Mouse (Mus musculus) midbrain, embryonic 15.5 days (tissue): ENCODE data around the gene Mmaa. TPM values are rescaled to one million over a fixed set of nuclear protein-coding genes. Genes with fewer than 3 reads are reported as not detected.

Experiments used
- ATAC-seq: fragments of 200-750 bp; cut with Nextera tagmentation; replicated peaks from 2 replicates; pipeline ENCODE4 v1.8.0; 2017; ENCODE audit warnings: moderate TSS enrichment
- H3K27ac ChIP-seq: fragments of 300-500 bp; sonication (generic); 2 replicates; pipeline ENCODE4 v1.5.1; 2015; ENCODE audit warnings: mild to moderate bottlenecking, inconsistent platforms
- H3K27me3 ChIP-seq: fragments of 300-500 bp; sonication (generic); replicated peaks from 2 replicates; pipeline ENCODE4 v1.6.1; 2015; ENCODE audit warnings: inconsistent platforms
- H3K36me3 ChIP-seq: fragments of 300-500 bp; sonication (generic); replicated peaks from 2 replicates; pipeline ENCODE4 v1.6.1; 2015; ENCODE audit warnings: inconsistent platforms
- H3K4me1 ChIP-seq: fragments of 300-500 bp; sonication (generic); 2 replicates; pipeline ENCODE4 v1.6.1; 2015; ENCODE audit warnings: inconsistent platforms
- H3K4me2 ChIP-seq: fragments of 300-500 bp; sonication (generic); 2 replicates; pipeline ENCODE4 v1.6.1; 2015; ENCODE audit warnings: inconsistent platforms, mild to moderate bottlenecking, moderate library complexity
- H3K4me3 ChIP-seq: fragments of 300-500 bp; sonication (generic); 2 replicates; pipeline ENCODE4 v1.5.1; 2015; ENCODE audit warnings: mild to moderate bottlenecking, inconsistent platforms
- H3K9ac ChIP-seq: fragments of 300-500 bp; sonication (generic); 2 replicates; pipeline ENCODE4 v1.6.1; 2015; ENCODE audit warnings: mild to moderate bottlenecking, inconsistent platforms
- H3K9me3 ChIP-seq: fragments of 300-500 bp; sonication (generic); 2 replicates; pipeline ENCODE4 v1.6.1; 2016; ENCODE audit warnings: inconsistent platforms
- WGBS: fragments of 180-500 bp; shearing (Covaris S2); methylation state at CpG from one replicate; pipeline ENCODE4 v1.1.7; 2015; ENCODE audit warnings: mixed read lengths; 5-methylcytosine and 5-hydroxymethylcytosine counted together
- polyA plus RNA-seq: library from polyadenylated mRNA; unstranded; fragments of >200 nt; fragmentation: Nextera tagmentation; extraction: Ambion mirVana; gene quantifications from 2 replicates; pipeline ENCODE4 v1.2.1, GENCODE M21; 2015

The Mmaa gene
- 19.9 and 20.3 TPM in 2 replicates for polyA plus RNA-seq

- peak; percentile 98 for ATAC-seq
- H3K4me3 ChIP-seq = peak within 1 kb of the TSS; percentile 77
- under 1% methylated on average over 74 of the region's 74 CpGs for WGBS
These were observed at the start of gene Mmaa for GRCm38 (mm10) chr8:79294610-79295275. Gene Mmaa, minus strand, starts transcription at chr8:79294937.

GRCm38 (mm10) chr8:79341236-79341635 is 46.5 kb upstream of the Mmaa start:
- no peak overlapping the region for H3K4me2 ChIP-seq
- no peak for ATAC-seq
- H3K4me1 ChIP-seq = no peaks in the 10 kb centered on the region
- no peak overlapping the region for H3K27ac ChIP-seq
- H3K4me3 ChIP-seq = no peak overlapping the region
- WGBS = 89% methylated on average over 8 of the region's 8 CpGs
- H3K9ac ChIP-seq = no peak overlapping the region
- H3K27me3 ChIP-seq = no peaks in the 10 kb centered on the region
- H3K36me3 ChIP-seq = peaks cover 32% of the 10 kb centered on the region
- H3K9me3 ChIP-seq = no peaks in the 10 kb centered on the region

More at GRCm38 (mm10) chr8:79294610-79295275, at the start of gene Mmaa:
- peak within 1 kb of the TSS; percentile 97 for H3K27ac ChIP-seq
- H3K4me1 ChIP-seq = peaks cover 27% of the 10 kb centered on the region
- no peaks in the 10 kb centered on the region for H3K36me3 ChIP-seq
- no peaks in the 10 kb centered on the region for H3K27me3 ChIP-seq
- H3K9me3 ChIP-seq = no peaks in the 10 kb centered on the region
- H3K4me2 ChIP-seq = peak within 1 kb of the TSS; percentile 93
- H3K9ac ChIP-seq = peak within 1 kb of the TSS; percentile 90

GRCm38 (mm10) chr8:79339555-79339954 is 44.8 kb upstream of the Mmaa start:
- no peaks in the 10 kb centered on the region for H3K27me3 ChIP-seq
- WGBS = 78% methylated on average over 9 of the region's 9 CpGs
- no peak overlapping the region for H3K27ac ChIP-seq
- H3K4me2 ChIP-seq = no peak overlapping the region
- peaks cover 32% of the 10 kb centered on the region for H3K36me3 ChIP-seq
- no peak overlapping the region for H3K4me3 ChIP-seq
- H3K4me1 ChIP-seq = no peaks in the 10 kb centered on the region
- H3K9ac ChIP-seq = no peak overlapping the region
- no peaks in the 10 kb centered on the region for H3K9me3 ChIP-seq
- no peak for ATAC-seq

GRCm38 (mm10) chr8:79338619-79339018 is 43.9 kb upstream of the Mmaa start:
- no peak for ATAC-seq
- H3K27ac ChIP-seq = no peak overlapping the region
- H3K4me1 ChIP-seq = no peaks in the 10 kb centered on the region
- 89% methylated on average over 10 of the region's 10 CpGs for WGBS
- no peak overlapping the region for H3K4me3 ChIP-seq
- peaks cover 31% of the 10 kb centered on the region for H3K36me3 ChIP-seq
- no peak overlapping the region for H3K4me2 ChIP-seq
- H3K27me3 ChIP-seq = no peaks in the 10 kb centered on the region
- H3K9ac ChIP-seq = no peak overlapping the region
- H3K9me3 ChIP-seq = no peaks in the 10 kb centered on the region

GRCm38 (mm10) chr8:79332109-79332900 is 37.6 kb upstream of the Mmaa start:
- no peak overlapping the region for H3K4me2 ChIP-seq
- ATAC-seq = no peak
- whole genome bisulfite sequencing = 90% methylated on average over 22 of the region's 22 CpGs
- H3K4me3 ChIP-seq = no peak overlapping the region
- H3K9ac ChIP-seq = no peak overlapping the region
- no peak overlapping the region for H3K27ac ChIP-seq
- H3K9me3 ChIP-seq = no peaks in the 10 kb centered on the region
- H3K27me3 ChIP-seq = no peaks in the 10 kb centered on the region
- H3K4me1 ChIP-seq = no peaks in the 10 kb centered on the region
- peaks cover 5% of the 10 kb centered on the region; the same call in 1 of the 2 replicates for H3K36me3 ChIP-seq

GRCm38 (mm10) chr8:79331571-79331970 is 36.8 kb upstream of the Mmaa start:
- Histone ChIP-seq H3K27me3 (no peaks in the 10 kb centered on the region), H3K9ac (no peak overlapping the region), H3K9me3 (no peaks in the 10 kb centered on the region), H3K27ac (no peak overlapping the region), H3K4me2 (no peak overlapping the region), H3K36me3 (no peaks in the 10 kb centered on the region), H3K4me1 (no peaks in the 10 kb centered on the region), H3K4me3 (no peak overlapping the region)
- WGBS = 80% methylated on average over 2 of the region's 2 CpGs
- ATAC-seq = no peak

- Histone ChIP-seq H3K27me3 (no peaks in the 10 kb centered on the region), H3K4me3 (no peak overlapping the region), H3K4me2 (no peak overlapping the region), H3K9ac (no peak overlapping the region), H3K27ac (no peak overlapping the region), H3K9me3 (no peaks in the 10 kb centered on the region), H3K36me3 (no peaks in the 10 kb centered on the region), H3K4me1 (no peaks in the 10 kb centered on the region)
- WGBS = 81% methylated on average over 9 of the region's 9 CpGs
- ATAC-seq = no peak
These were observed 36.3 kb upstream of the Mmaa start for GRCm38 (mm10) chr8:79331017-79331416.

- Histone ChIP-seq H3K9me3 (no peaks in the 10 kb centered on the region), H3K27ac (no peak overlapping the region), H3K9ac (no peak overlapping the region), H3K36me3 (no peaks in the 10 kb centered on the region), H3K4me2 (no peak overlapping the region), H3K4me1 (no peaks in the 10 kb centered on the region), H3K4me3 (no peak overlapping the region), H3K27me3 (no peaks in the 10 kb centered on the region)
- WGBS = 80% methylated on average over 2 of the region's 2 CpGs
- ATAC-seq = no peak
These were observed 35.0 kb upstream of the Mmaa start for GRCm38 (mm10) chr8:79329735-79330134.

- 91% methylated on average over 4 of the region's 4 CpGs for WGBS
- Histone ChIP-seq H3K27me3 (no peaks in the 10 kb centered on the region), H3K36me3 (no peaks in the 10 kb centered on the region), H3K27ac (no peak overlapping the region), H3K9ac (no peak overlapping the region), H3K4me3 (no peak overlapping the region), H3K4me1 (peaks cover 4% of the 10 kb centered on the region; the same call in 1 of the 2 replicates), H3K9me3 (no peaks in the 10 kb centered on the region), H3K4me2 (no peak overlapping the region)
- no peak for ATAC-seq
These were observed 34.4 kb upstream of the Mmaa start for GRCm38 (mm10) chr8:79329182-79329581.

GRCm38 (mm10) chr8:79325510-79325909 is 30.8 kb upstream of the Mmaa start:
- no peak for ATAC-seq
- H3K9me3 ChIP-seq = no peaks in the 10 kb centered on the region
- no peak overlapping the region for H3K27ac ChIP-seq
- H3K9ac ChIP-seq = no peak overlapping the region
- WGBS = 75% methylated on average over 6 of the region's 6 CpGs
- peaks cover 5% of the 10 kb centered on the region; the same call in 1 of the 2 replicates for H3K4me1 ChIP-seq
- no peak overlapping the region for H3K4me2 ChIP-seq
- no peaks in the 10 kb centered on the region for H3K36me3 ChIP-seq
- H3K4me3 ChIP-seq = no peak overlapping the region
- no peaks in the 10 kb centered on the region for H3K27me3 ChIP-seq

- Histone ChIP-seq H3K4me1 (peaks cover 5% of the 10 kb centered on the region; the same call in 1 of the 2 replicates), H3K4me2 (no peak overlapping the region), H3K9me3 (no peaks in the 10 kb centered on the region), H3K27ac (no peak overlapping the region), H3K4me3 (no peak overlapping the region), H3K36me3 (no peaks in the 10 kb centered on the region), H3K27me3 (no peaks in the 10 kb centered on the region), H3K9ac (no peak overlapping the region)
- 68% methylated on average over 5 of the region's 5 CpGs for WGBS
- ATAC-seq = no peak
These were observed 30.2 kb upstream of the Mmaa start for GRCm38 (mm10) chr8:79324928-79325327.

GRCm38 (mm10) chr8:79324036-79324435 is 29.3 kb upstream of the Mmaa start:
- Histone ChIP-seq H3K4me1 (peaks cover 5% of the 10 kb centered on the region; the same call in 1 of the 2 replicates), H3K36me3 (no peaks in the 10 kb centered on the region), H3K4me2 (no peak overlapping the region), H3K9ac (no peak overlapping the region), H3K4me3 (no peak overlapping the region), H3K27ac (no peak overlapping the region), H3K27me3 (no peaks in the 10 kb centered on the region), H3K9me3 (no peaks in the 10 kb centered on the region)
- no peak for ATAC-seq
- WGBS = 70% methylated on average over 3 of the region's 3 CpGs
